Mouse (Mus musculus): ENCODE results near the gene Hip1.

DNA sequence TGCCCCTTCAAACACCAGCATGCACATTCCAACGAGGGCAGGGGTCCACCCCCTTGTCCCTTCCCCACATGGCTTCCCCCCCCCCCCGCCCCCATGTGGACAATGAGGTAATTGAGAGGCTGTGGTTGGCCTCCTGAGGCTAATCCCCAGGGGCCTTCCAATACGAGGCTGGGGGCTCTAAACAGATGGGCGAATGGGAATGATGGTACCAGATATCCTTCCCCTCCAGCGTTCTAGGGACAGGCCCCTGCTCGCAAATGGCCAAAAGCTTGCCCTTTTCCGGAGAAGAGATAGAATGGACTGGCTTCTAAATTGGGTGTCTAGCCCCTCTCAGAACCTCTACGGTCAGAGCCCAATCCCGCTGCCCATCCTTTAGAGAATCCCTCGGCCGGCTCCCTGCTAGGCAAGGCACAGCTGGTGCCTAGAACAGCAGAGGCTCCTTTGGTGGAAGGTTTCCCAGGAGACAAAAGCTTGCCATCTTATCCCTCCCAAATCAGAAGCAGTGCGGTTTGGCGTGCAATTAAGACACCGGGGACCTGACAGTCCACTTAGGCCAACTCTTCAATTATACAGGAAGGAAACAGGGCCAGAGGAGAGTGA, 55.1 kb downstream of the Hip1 start:
- TF ChIP-seq CTCF (IDR thresholded peaks at IDR 0.05; ENCODE audit: control insufficient read depth, insufficient read depth, low read length) (no peak), POLR2A (IDR thresholded peaks at IDR 0.05; ENCODE audit: borderline replicate concordance, control insufficient read depth, low read depth, low read length) (no peak)
